Mouse (Mus musculus) midbrain, postnatal 0 days (tissue): ENCODE data around the gene Mip. TPM values are rescaled to one million over a fixed set of nuclear protein-coding genes. Genes with fewer than 3 reads are reported as not detected.

Source experiments
- ATAC-seq: fragments of 200-750 bp; cut with Nextera tagmentation; 2 replicates; pipeline ENCODE4 v1.8.0; 2017; ENCODE audit warnings: moderate number of reproducible peaks, mild to moderate bottlenecking, moderate TSS enrichment, moderate library complexity; ENCODE audit not compliant: low FRiP score
- DNase-seq: peaks from one replicate; pipeline ENCODE4 v3.0.0-alpha.2; 2015; ENCODE audit warnings: low spot score
- H3K27ac ChIP-seq: fragments of 300-500 bp; sonication (generic); 2 replicates; pipeline ENCODE4 v1.5.1; 2014; ENCODE audit warnings: low read depth, mild to moderate bottlenecking, low read length, mixed read lengths
- H3K27me3 ChIP-seq: fragments of 300-500 bp; sonication (generic); 2 replicates; pipeline ENCODE4 v1.6.1; 2014; ENCODE audit warnings: low read length, control low read depth, mixed read lengths; ENCODE audit not compliant: insufficient read depth
- H3K36me3 ChIP-seq: fragments of 300-500 bp; sonication (generic); 2 replicates; pipeline ENCODE4 v1.6.1; 2014; ENCODE audit warnings: low read length, control low read depth, mixed read lengths; ENCODE audit not compliant: insufficient read depth
- H3K4me1 ChIP-seq: fragments of 300-500 bp; sonication (generic); 2 replicates; pipeline ENCODE4 v1.6.1; 2014; ENCODE audit warnings: mild to moderate bottlenecking, control low read depth, antibody characterized with exemption, low read length, mixed read lengths; ENCODE audit not compliant: insufficient read depth
- H3K4me2 ChIP-seq: fragments of 300-500 bp; sonication (generic); 2 replicates; pipeline ENCODE4 v1.6.1; 2014; ENCODE audit warnings: low read depth, mild to moderate bottlenecking, low read length, mixed read lengths; ENCODE audit not compliant: poor library complexity, severe bottlenecking
- H3K4me3 ChIP-seq: fragments of 300-500 bp; sonication (generic); 2 replicates; pipeline ENCODE4 v1.5.1; 2014; ENCODE audit warnings: low read depth, mild to moderate bottlenecking, low read length, moderate library complexity
- H3K9ac ChIP-seq: fragments of 300-500 bp; sonication (generic); replicated peaks from 2 replicates; pipeline ENCODE4 v1.6.1; 2014; ENCODE audit warnings: mild to moderate bottlenecking, low read length, moderate library complexity, mixed read lengths; ENCODE audit not compliant: poor library complexity, severe bottlenecking
- H3K9me3 ChIP-seq: fragments of 300-500 bp; sonication (generic); 2 replicates; pipeline ENCODE4 v1.6.1; 2016; ENCODE audit warnings: low read length, control low read depth
- CTCF ChIP-seq: IDR thresholded peaks from 2 replicates; pipeline ENCODE4 v1.5.1; 2016; ENCODE audit warnings: antibody characterized with exemption, mild to moderate bottlenecking
- WGBS: fragments of 180-500 bp; shearing (Covaris S2); extraction: QIAGEN DNeasy Blood & Tissue Kit; methylation state at CpG from one replicate; pipeline ENCODE4 v1.1.7; 2014; 5-methylcytosine and 5-hydroxymethylcytosine counted together
- polyA plus RNA-seq: library from polyadenylated mRNA; unstranded; fragments of >200 nt; fragmentation: Nextera tagmentation; extraction: Ambion mirVana; gene quantifications from 2 replicates; pipeline ENCODE4 v1.2.1, GENCODE M21; 2015
- total RNA-seq: library from RNA; depleted of rRNA; stranded (reverse); fragments of >200 nt; gene quantifications from 2 replicates; pipeline ENCODE4 v1.2.3, GENCODE M21; 2014

The Mip gene
- total and polyA plus RNA-seq, 2 experiments from 2014 or later: 0.22 TPM; not detected in 1

DNA sequence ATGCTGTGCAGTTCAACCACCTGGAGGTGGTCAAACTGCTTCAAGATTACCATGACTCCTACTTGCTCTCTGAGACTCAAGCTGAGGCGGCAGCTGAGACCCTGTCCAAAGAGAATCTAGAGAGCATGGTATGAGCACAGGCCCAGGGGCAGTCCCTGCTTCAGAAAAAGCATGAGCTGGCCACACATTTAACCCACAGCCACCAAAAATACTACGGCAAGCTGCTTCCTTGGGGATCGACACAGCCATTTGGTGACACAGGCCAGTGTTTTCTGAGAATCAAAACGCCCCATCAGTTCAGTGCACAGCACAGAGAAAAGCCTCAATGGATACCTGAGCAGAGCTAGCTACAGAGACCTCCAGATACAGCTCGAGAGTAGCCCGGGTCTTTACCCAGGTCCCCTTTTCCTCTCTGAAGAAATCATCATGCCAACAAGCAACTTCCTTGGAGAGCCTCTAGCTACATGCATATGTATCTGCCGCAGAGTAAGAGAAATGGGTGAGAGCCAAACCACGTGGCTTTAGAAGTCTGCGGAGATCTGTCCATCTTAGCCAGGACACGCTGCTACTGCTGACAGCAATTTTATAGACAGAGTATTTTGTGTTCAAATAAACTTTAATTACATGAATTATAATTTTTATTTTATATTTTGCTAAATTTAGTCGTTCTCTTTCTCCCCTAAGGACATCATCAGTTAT lies 16.2 kb upstream of the Mip start:
- WGBS: 93% methylated on average over 11 of the region's 11 CpGs
- H3K4me1 ChIP-seq: peaks cover 7% of the 10 kb centered on the region; the same call in 1 of the 2 replicates
- no peak overlapping the region for H3K27ac ChIP-seq
- no peak for TF ChIP-seq CTCF
- DNase-seq: no peak
- no peak overlapping the region for H3K9ac ChIP-seq
- no peaks in the 10 kb centered on the region for H3K27me3 ChIP-seq
- no peak for ATAC-seq
- no peaks in the 10 kb centered on the region for H3K9me3 ChIP-seq
- H3K4me3 ChIP-seq: no peak overlapping the region
- peaks cover 8% of the 10 kb centered on the region; the same call in 1 of the 2 replicates for H3K36me3 ChIP-seq
- H3K4me2 ChIP-seq: no peak overlapping the region

DNA sequence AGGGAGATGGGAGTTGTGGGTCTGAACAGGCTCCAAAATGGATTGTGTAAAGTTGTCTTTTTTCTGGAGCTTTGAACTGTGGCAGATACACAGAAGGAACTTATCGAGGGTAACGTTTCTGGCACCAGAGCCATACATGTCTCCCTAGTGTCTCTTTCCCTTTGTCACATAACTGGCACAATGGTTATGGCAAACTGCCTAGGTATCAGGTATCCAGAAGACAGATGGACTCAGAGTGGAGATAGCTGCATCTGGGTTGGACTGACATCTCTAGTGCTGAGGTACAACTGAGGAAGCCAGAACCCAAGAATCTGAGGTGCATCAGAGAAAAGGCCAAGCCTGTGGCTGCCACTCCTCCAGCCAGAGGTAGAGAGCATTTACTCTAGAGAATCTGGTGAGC lies 15.5 kb upstream of the Mip start:
- no peak overlapping the region for H3K4me2 ChIP-seq
- no peak for ATAC-seq
- peaks cover 8% of the 10 kb centered on the region; the same call in 1 of the 2 replicates for H3K36me3 ChIP-seq
- H3K4me1 ChIP-seq: peaks cover 7% of the 10 kb centered on the region; the same call in 1 of the 2 replicates
- no peak for TF ChIP-seq CTCF
- H3K27ac ChIP-seq: no peak overlapping the region
- no peaks in the 10 kb centered on the region for H3K9me3 ChIP-seq
- H3K27me3 ChIP-seq: no peaks in the 10 kb centered on the region
- WGBS: 96% methylated on average over 2 of the region's 2 CpGs
- H3K9ac ChIP-seq: no peak overlapping the region
- H3K4me3 ChIP-seq: no peak overlapping the region
- DNase-seq: no peak

DNA sequence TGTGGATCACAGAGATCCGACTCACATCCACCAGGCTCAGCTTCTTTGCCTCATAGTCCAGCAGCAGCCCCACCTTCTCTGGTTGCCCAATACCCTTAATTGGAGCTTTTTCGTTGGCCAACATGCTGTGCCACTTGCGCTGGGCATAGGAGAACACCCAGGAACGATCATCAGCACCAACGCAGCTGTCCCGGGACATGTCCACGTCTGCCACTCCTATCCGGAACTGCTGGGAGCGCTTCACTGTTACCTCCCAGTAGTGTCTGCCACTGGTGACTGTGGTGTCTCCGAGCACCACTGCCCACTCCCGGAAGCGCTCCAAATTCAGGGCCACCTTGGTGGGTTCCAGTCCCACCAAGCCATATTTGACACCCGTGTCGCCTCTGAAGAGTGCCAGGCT lies 14.7 kb upstream of the Mip start:
- ATAC-seq: no peak
- no peaks in the 10 kb centered on the region for H3K9me3 ChIP-seq
- H3K27ac ChIP-seq: no peak overlapping the region
- no peak for DNase-seq
- peak overlapping the region; percentile 65 for H3K4me3 ChIP-seq
- peaks cover 7% of the 10 kb centered on the region; the same call in 1 of the 2 replicates for H3K4me1 ChIP-seq
- peak overlapping the region; percentile 68 for H3K9ac ChIP-seq
- 32% methylated on average over 14 of the region's 14 CpGs for WGBS
- H3K27me3 ChIP-seq: no peaks in the 10 kb centered on the region
- no peak for TF ChIP-seq CTCF
- H3K36me3 ChIP-seq: peaks cover 8% of the 10 kb centered on the region; the same call in 1 of the 2 replicates
- H3K4me2 ChIP-seq: peak overlapping the region; percentile 70

DNA sequence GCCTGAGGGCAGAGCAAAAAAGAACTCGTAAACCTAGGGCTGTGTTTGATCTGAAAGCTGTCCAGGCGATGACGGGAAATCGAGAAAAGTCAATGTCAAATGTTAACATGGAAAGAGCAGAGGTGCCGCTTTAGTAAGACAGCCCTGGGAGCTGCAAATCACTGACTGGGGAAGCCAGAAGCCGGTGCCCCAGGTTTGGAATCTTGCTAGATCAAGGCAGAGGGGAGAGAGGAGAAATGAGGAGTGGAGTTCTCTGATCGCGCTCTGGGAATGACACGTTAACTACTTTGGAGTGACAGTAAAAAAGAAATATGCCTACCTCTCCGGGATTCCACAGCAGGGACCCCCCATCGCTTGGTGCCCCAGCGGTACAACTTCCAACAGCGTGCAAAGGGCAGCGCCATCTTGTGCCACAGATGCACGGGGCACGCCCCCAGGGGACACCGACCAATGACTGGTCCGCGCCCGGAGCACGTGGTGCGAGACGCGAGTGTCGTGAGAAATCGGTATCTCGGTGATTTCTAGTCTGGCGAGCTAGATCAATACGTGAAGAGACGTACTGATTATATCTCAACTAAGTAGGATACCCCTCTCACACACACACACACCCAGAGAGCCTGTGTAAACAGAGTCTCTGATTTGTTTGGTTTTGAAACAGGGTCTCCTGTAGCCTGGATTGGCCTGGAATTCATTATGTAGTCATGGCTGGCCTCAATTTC lies 14.1 kb upstream of the Mip start, which contains the start of gene Spryd4:
TSS of gene Spryd4 (minus strand) at position 418 of the 719 bp plus-strand sequence.
- under 1% methylated on average over 30 of the region's 30 CpGs for WGBS
- Histone ChIP-seq H3K27ac (peak within 1 kb of the TSS; percentile 68), H3K9ac (peak within 1 kb of the TSS; percentile 68)

DNA sequence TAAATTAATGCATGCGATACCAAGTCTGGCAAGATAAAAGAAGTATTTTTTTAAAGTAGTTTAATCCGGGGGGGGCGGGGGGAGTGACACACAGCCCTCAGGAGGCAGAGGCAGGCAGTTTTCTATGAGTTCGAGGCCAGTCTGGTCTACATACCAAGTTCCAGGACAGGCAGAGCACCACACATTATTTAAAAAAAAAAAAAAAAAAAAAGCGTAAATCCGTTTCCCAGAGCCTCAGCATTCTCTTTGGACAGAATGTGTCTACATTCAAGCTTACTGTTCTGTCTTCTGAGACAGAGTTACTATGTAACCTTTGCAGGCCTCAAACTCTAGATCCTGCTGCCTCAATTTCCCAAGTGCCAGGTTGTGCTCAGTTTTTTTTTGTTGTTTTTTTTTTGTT lies 13.5 kb upstream of the Mip start:
- H3K4me3 ChIP-seq: peak overlapping the region; percentile 65
- no peak for DNase-seq
- H3K4me1 ChIP-seq: peaks cover 7% of the 10 kb centered on the region; the same call in 1 of the 2 replicates
- H3K4me2 ChIP-seq: peak overlapping the region; percentile 70
- no peaks in the 10 kb centered on the region for H3K27me3 ChIP-seq
- no peak for ATAC-seq
- H3K9me3 ChIP-seq: no peaks in the 10 kb centered on the region
- H3K27ac ChIP-seq: peak overlapping the region; percentile 68
- 46% methylated on average over 6 of the region's 6 CpGs for WGBS
- H3K36me3 ChIP-seq: peaks cover 4% of the 10 kb centered on the region; the same call in 1 of the 2 replicates
- TF ChIP-seq CTCF: no peak
- H3K9ac ChIP-seq: peak overlapping the region; percentile 48; the same call in 1 of the 2 replicates

More for the DNA sequence above, 14.1 kb upstream of the Mip start, which contains the start of gene Spryd4:
- ATAC-seq (peak; percentile 95), DNase-seq (peak; percentile 95)
- peak; percentile 64 for TF ChIP-seq CTCF
- H3K4me1 ChIP-seq: peaks cover 7% of the 10 kb centered on the region; the same call in 1 of the 2 replicates
- H3K27me3 ChIP-seq: no peaks in the 10 kb centered on the region
- peak within 1 kb of the TSS; percentile 65 for H3K4me3 ChIP-seq
- H3K4me2 ChIP-seq: peak within 1 kb of the TSS; percentile 70
- H3K36me3 ChIP-seq: peaks cover 6% of the 10 kb centered on the region; the same call in 1 of the 2 replicates
- H3K9me3 ChIP-seq: no peaks in the 10 kb centered on the region
